Mouse (Mus musculus): ENCODE data around the gene Kcnh8. TPM values are rescaled to one million over a fixed set of nuclear protein-coding genes. Genes with fewer than 3 reads are reported as not detected.

The Kcnh8 gene
- total RNA-seq (2014; rRNA removed), result 3.5 and 6.1 TPM in 2 replicates
- 2.6 and 2.8 TPM in 2 replicates for polyA plus RNA-seq (2015; fragmentation: Nextera tagmentation; extraction: Ambion mirVana)

DNA sequence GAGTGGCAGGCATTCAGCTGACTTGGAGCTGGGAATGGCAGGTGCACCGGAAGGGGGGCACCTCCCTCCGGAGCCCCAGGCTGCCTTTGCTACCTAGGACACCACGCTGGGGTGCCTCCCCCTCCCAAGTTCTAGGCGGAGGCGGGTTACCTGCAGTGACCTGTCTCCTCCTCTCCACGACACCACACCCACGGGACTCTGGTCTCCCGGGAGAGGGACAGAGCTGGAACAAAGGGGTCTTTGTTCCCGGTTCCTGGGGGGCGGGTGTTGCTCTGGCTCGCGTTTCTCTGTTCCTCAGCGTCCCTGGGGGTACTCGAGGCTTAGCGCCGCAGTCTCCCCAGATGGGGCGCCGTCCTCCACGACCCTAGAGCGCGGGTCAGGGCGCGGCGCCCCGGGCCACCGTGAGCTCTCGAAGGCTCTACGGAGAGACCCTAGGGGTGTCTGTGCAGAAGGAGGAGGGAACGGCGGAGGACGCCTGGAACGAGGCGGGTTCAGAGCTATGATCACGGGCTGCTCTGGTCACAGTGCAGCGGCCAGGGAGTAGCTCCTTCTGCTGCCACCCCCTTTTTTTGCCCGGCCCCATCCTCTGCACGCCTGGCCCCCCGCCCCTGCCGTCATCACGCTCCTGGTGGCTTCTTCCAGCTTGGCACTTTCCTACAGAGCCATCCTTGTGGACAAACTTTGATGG lies at the start of gene Kcnh8:
Gene Kcnh8 (plus strand): TSS at position 617 of the 688 bp plus-strand sequence.
- Histone ChIP-seq H3K4me1 (ENCODE audit: insufficient read depth, low read length) (no peaks in the 10 kb centered on the region; the same call in 1 of the 2 replicates), H3K36me3 (ENCODE audit: insufficient read depth, low read length) (no peaks in the 10 kb centered on the region), H3K27me3 (ENCODE audit: insufficient read depth, low read length) (no peaks in the 10 kb centered on the region), H3K4me2 (ENCODE audit: low read depth, low read length) (peak within 1 kb of the TSS; percentile 96), H3K9me3 (ENCODE audit: low read length) (no peaks in the 10 kb centered on the region), H3K27ac (peak within 1 kb of the TSS; percentile 80), H3K9ac (replicated peaks; ENCODE audit: low read length) (peak within 1 kb of the TSS; percentile 76), H3K4me3 (ENCODE audit: low read length) (peak within 1 kb of the TSS; percentile 69)
- peak; percentile 63 for DNase-seq (ENCODE audit: low spot score)
- ATAC-seq, result peak; percentile 71
- under 1% methylated on average over 38 of the region's 40 CpGs for WGBS
- TF ChIP-seq CTCF (IDR thresholded peaks at IDR 0.05; ENCODE audit: low read depth), result peak; percentile 43

DNA sequence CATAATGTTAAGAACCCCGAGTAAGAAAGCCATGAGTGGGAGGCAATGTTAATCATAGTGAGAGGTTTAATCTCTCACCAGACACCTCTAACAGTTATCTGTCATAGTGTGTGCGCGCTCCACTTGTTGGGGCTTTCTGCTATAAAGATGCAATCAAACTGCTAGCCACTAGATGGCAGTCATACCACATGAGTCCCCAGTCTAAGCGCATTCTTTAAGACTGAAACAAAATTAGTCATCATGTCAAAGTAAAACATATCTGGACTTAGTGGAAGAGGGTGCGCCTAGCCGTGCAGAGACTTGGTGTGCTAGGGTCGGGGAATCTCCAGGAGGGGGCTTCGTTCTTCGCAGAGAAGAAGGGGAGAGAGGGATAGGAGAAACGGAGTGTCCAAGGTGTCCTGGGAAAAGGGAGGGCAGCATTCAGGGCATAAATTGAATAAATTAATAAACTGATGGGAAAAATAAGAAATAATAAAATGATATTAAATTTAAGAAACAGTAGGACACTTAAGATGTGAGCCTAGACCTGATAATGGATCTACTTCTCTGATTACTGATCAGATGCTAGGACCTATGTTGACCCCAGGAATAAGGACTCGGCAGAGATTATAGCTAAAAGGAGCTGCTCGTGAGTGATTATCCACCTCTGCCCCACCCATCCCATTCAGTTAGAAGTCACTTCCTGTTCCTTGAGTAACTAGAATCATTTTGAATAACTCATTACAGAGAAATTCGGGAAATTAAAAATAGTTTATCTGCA lies 42.4 kb upstream of the Kcnh8 start:
- no peaks in the 10 kb centered on the region for H3K36me3 ChIP-seq (ENCODE audit: insufficient read depth, low read length)
- H3K4me2 ChIP-seq (ENCODE audit: low read depth, low read length), result peak overlapping the region; percentile 49
- WGBS, result 28% methylated on average over 13 of the region's 13 CpGs
- no peak overlapping the region for H3K4me3 ChIP-seq (ENCODE audit: low read length)
- H3K9ac ChIP-seq (replicated peaks; ENCODE audit: low read length), result no peak overlapping the region
- H3K9me3 ChIP-seq (ENCODE audit: low read length), result no peaks in the 10 kb centered on the region
- peak; percentile 94 for TF ChIP-seq CTCF (IDR thresholded peaks at IDR 0.05; ENCODE audit: low read depth)
- H3K4me1 ChIP-seq (ENCODE audit: insufficient read depth, low read length), result no peaks in the 10 kb centered on the region
- ATAC-seq (peak; percentile 87), DNase-seq (ENCODE audit: low spot score) (peak; percentile 85)
- no peak overlapping the region for H3K27ac ChIP-seq
- no peaks in the 10 kb centered on the region for H3K27me3 ChIP-seq (ENCODE audit: insufficient read depth, low read length)

DNA sequence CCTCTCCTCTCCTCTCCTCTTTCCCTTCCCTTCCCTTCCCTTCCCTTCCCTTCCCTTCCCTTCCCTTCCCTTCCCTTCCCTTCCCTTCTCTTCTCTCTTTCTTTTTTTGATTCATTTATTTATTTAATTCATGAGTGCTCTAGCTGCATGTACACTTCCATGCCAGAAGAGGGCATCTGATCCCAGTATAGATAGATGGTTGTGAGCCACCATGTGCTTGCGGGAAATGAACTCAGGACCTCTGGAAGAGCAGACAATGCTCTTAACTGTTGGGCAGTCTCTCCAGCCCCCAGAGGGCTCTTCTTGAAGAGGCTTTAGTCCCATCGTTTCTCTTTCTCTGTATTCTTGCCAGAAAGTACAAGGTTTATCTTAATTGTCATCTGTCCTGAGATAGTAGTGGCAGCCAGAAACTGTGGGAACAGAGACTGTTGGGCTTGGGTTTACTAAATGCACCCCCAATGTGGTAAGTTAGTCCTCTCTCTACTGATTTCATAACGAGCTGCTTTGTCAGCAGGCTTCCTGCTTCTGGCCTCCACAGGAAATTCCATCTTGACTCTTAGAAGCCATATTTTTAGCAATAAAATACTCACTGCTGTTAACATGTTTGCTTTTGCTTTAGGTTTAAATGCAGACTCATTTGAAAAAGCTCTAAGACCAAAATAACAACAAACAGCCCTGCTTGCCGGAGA lies 36.9 kb upstream of the Kcnh8 start:
- Histone ChIP-seq H3K4me2 (ENCODE audit: low read depth, low read length) (no peak overlapping the region), H3K9me3 (ENCODE audit: low read length) (no peaks in the 10 kb centered on the region), H3K36me3 (ENCODE audit: insufficient read depth, low read length) (no peaks in the 10 kb centered on the region), H3K9ac (replicated peaks; ENCODE audit: low read length) (no peak overlapping the region), H3K27ac (no peak overlapping the region), H3K27me3 (ENCODE audit: insufficient read depth, low read length) (no peaks in the 10 kb centered on the region), H3K4me3 (ENCODE audit: low read length) (no peak overlapping the region), H3K4me1 (ENCODE audit: insufficient read depth, low read length) (no peaks in the 10 kb centered on the region)
- 57% methylated on average over 4 of the region's 4 CpGs for WGBS
- peak; percentile 59 for TF ChIP-seq CTCF (IDR thresholded peaks at IDR 0.05; ENCODE audit: low read depth)
- DNase-seq (ENCODE audit: low spot score) (peak; percentile 35), ATAC-seq (no peak)

DNA sequence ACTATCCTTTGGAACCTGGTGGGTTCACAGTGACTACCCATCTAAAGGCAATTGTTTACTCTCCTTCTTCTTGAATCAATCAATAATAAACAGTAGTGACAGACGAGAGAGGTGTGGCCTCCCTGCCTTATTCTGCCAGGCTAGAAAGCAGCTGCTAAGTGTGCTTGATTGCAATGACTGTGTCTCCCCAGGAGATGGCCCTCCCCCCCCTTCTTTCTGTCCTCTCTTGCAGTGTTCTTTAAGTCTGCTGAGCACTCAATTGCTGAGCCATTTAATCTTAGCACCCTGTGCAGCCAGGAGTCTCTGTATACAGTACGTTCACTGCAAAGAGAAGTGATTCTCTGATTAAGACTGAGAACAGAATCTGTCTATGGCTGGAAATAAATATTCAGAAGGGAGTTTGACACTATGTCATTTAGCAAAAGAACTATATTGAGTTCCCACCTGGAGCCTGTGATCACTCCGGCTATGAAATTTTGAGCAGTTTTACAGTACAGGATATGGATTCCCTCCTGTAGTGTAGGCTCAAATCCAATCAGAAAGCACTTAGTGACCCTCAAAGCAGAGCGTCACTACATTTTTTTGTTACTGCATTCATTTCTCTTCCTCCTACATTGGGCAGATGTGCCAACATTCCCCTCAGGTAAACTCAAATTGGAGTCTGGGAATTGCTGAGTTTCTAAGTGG lies 32.8 kb upstream of the Kcnh8 start:
- Histone ChIP-seq H3K4me1 (ENCODE audit: insufficient read depth, low read length) (no peaks in the 10 kb centered on the region), H3K27me3 (ENCODE audit: insufficient read depth, low read length) (no peaks in the 10 kb centered on the region), H3K4me2 (ENCODE audit: low read depth, low read length) (no peak overlapping the region), H3K4me3 (ENCODE audit: low read length) (no peak overlapping the region), H3K36me3 (ENCODE audit: insufficient read depth, low read length) (no peaks in the 10 kb centered on the region), H3K9ac (replicated peaks; ENCODE audit: low read length) (no peak overlapping the region), H3K9me3 (ENCODE audit: low read length) (no peaks in the 10 kb centered on the region), H3K27ac (no peak overlapping the region)
- WGBS, result 56% methylated on average over 4 of the region's 4 CpGs
- ATAC-seq (peak; percentile 88), DNase-seq (ENCODE audit: low spot score) (peak; percentile 73)
- peak; percentile 76 for TF ChIP-seq CTCF (IDR thresholded peaks at IDR 0.05; ENCODE audit: low read depth)

DNA sequence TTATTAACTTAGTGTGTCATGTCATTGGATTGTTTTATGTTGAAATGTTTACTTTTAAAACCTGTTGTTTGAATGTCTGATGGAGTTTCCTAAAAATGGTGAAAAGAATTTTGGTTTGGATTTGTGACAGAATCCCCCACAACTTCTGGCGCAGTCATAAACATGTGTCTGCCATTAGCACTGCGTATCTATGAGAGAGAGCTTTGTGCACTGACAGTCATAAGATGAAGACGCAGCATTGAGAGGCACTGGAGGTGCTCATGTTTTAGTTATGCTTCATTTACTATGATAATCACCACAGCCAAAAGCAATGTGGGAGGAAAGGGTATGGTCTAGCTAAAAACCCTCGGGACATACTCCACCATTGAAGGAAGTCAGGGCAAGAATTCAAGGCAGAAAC lies 30.3 kb upstream of the Kcnh8 start:
- H3K36me3 ChIP-seq (ENCODE audit: insufficient read depth, low read length), result no peaks in the 10 kb centered on the region
- no peak overlapping the region for H3K27ac ChIP-seq
- H3K4me3 ChIP-seq (ENCODE audit: low read length), result no peak overlapping the region
- no peak overlapping the region for H3K9ac ChIP-seq (replicated peaks; ENCODE audit: low read length)
- H3K4me1 ChIP-seq (ENCODE audit: insufficient read depth, low read length), result no peaks in the 10 kb centered on the region
- DNase-seq (ENCODE audit: low spot score), result no peak
- ATAC-seq, result no peak
- no peak for TF ChIP-seq CTCF (IDR thresholded peaks at IDR 0.05; ENCODE audit: low read depth)
- H3K4me2 ChIP-seq (ENCODE audit: low read depth, low read length), result no peak overlapping the region
- no peaks in the 10 kb centered on the region for H3K9me3 ChIP-seq (ENCODE audit: low read length)
- WGBS, result 49% methylated on average over 4 of the region's 4 CpGs
- no peaks in the 10 kb centered on the region for H3K27me3 ChIP-seq (ENCODE audit: insufficient read depth, low read length)

DNA sequence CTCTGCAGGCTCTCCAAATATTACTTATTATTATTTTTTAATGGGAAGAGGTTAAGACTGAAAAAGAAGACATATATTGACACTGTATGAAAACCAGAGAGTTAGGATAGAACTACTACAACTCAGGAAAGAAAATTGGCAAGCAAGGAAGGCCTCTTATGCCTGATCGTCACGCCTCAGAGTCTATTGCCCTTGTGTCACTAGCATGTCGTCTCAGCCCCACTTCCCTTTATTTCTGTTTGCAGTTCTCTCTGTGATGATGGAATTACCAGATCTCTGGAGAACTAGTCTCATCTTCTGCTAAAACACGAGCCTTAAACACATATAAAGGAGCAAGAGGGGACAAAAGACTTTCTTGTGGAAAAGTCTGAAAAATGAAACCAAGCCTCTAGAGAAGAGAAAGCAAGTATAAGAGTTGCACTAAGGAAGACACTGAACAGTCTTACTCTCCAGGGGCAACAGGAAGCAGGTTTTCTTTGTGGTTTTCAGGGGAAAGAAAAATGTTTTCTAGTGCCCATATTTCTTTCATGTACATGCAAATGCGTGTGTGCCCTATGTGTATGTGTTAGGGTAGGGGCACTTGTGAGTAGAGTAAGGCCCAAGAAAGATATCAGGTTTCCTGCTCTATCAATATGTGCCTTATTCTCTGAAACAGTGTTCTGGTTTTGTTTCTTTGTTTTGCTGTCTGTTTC lies 10.9 kb upstream of the Kcnh8 start:
- Histone ChIP-seq H3K9ac (replicated peaks; ENCODE audit: low read length) (no peak overlapping the region), H3K27ac (no peak overlapping the region), H3K4me2 (ENCODE audit: low read depth, low read length) (no peak overlapping the region), H3K4me3 (ENCODE audit: low read length) (no peak overlapping the region), H3K9me3 (ENCODE audit: low read length) (no peaks in the 10 kb centered on the region), H3K36me3 (ENCODE audit: insufficient read depth, low read length) (no peaks in the 10 kb centered on the region), H3K4me1 (ENCODE audit: insufficient read depth, low read length) (no peaks in the 10 kb centered on the region), H3K27me3 (ENCODE audit: insufficient read depth, low read length) (no peaks in the 10 kb centered on the region)
- WGBS, result 70% methylated on average over 5 of the region's 5 CpGs
- no peak for TF ChIP-seq CTCF (IDR thresholded peaks at IDR 0.05; ENCODE audit: low read depth)
- DNase-seq (ENCODE audit: low spot score) (no peak), ATAC-seq (no peak)
